Comparison of ENCODE assay signal across 12 mouse cellular contexts in the genomic region with DNA sequence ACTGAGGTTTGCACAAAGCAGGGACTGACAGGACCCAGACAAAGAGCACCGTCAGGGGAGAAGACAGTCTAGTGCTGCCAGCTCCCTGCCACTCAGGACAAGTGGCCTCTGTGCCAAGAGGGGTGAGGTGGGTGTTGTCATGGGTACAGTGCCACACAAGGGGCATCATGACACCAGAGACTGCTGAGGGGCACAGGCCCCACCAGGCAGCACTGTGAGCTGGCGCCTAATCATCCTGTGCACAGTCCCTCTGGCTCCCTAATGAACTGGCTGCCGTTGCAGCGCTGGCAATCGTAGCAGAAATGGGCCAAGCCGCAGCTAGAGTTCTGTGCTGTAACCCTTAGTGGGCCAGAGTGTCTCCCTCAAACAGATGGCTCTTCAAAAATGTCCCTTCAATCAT. TPM values are rescaled to one million over a fixed set of nuclear protein-coding genes. Genes with fewer than 3 reads are reported as not detected.
A peak's percentile ranks its signal among the peaks of the same experiment; 100 is the strongest.
DNase-seq lines count a peak whose midpoint lies in the region; ATAC-seq and TF ChIP-seq lines count a peak whose summit lies in the region.
"Had no signal": no experiment of that assay in that cellular context is flagged by ENCODE, and none has a peak within 500 bp of the region (broad histone marks: within the 10 kb centered on the region; RNA-seq: fewer than 3 reads in every experiment).

No protein-coding gene starts in this region.

- no peak for ATAC-seq in kidney, embryonic 15.5 days (replicated peaks; ENCODE audit: low FRiP score)
- ATAC-seq in lung, postnatal 0 days: no peak

- TF ChIP-seq POLR2A in cerebellum, adult 2 months (IDR thresholded peaks at IDR 0.05; ENCODE audit: borderline replicate concordance, insufficient read depth, low read length): peak; percentile 41; the same call in 1 of the 2 replicates
- no peak for TF ChIP-seq POLR2A in lung, adult 2 months (IDR thresholded peaks at IDR 0.05; ENCODE audit: borderline replicate concordance, extremely low read depth, low read depth, low read length)

- no peak overlapping the region for H3K4me2 ChIP-seq in kidney, embryonic 15.5 days
- no peak overlapping the region for H3K4me2 ChIP-seq in lung, postnatal 0 days (replicated peaks; ENCODE audit: low read depth, low read length)
- H3K4me2 ChIP-seq: heart, embryonic 15.5 days had no signal

- no peak for TF ChIP-seq CTCF in cerebellum, adult 2 months (IDR thresholded peaks at IDR 0.05; ENCODE audit: borderline replicate concordance, insufficient read depth, low read depth, low read length)
- TF ChIP-seq CTCF in lung, postnatal 0 days (IDR thresholded peaks at IDR 0.05): no peak
- no peak for TF ChIP-seq CTCF in lung, adult 2 months (IDR thresholded peaks at IDR 0.05; ENCODE audit: insufficient read depth, low read length)

- H3K4me3 ChIP-seq in kidney, embryonic 15.5 days (replicated peaks): no peak overlapping the region
- H3K4me3 ChIP-seq in cerebellum, adult 2 months (replicated peaks; ENCODE audit: insufficient read depth, low read depth, low read length): no peak overlapping the region
- H3K4me3 ChIP-seq in lung, postnatal 0 days (ENCODE audit: low read depth, low read length): no peak overlapping the region
- no peak overlapping the region for H3K4me3 ChIP-seq in lung, adult 2 months (replicated peaks; ENCODE audit: extremely low read depth, low read depth, low read length)
- H3K4me3 ChIP-seq: embryonic facial prominence, embryonic 10.5 days; heart, embryonic 15.5 days had no signal

- H3K27ac ChIP-seq in kidney, embryonic 15.5 days: peak overlapping the region; percentile 91
- peak overlapping the region; percentile 70 for H3K27ac ChIP-seq in cerebellum, adult 2 months (ENCODE audit: insufficient read depth, low read length)
- no peak overlapping the region for H3K27ac ChIP-seq in lung, postnatal 0 days (ENCODE audit: low read length)
- H3K27ac ChIP-seq: embryonic facial prominence, embryonic 10.5 days; heart, embryonic 15.5 days had no signal

- peaks cover 66% of the 10 kb centered on the region for H3K4me1 ChIP-seq in kidney, embryonic 15.5 days
- peaks cover 48% of the 10 kb centered on the region for H3K4me1 ChIP-seq in cerebellum, adult 2 months (ENCODE audit: control insufficient read depth, insufficient read depth, low read length)
- H3K4me1 ChIP-seq in lung, postnatal 0 days (ENCODE audit: insufficient read depth, low read depth, low read length): no peaks in the 10 kb centered on the region
- H3K4me1 ChIP-seq in lung, adult 2 months (ENCODE audit: control insufficient read depth, insufficient read depth, low read length): no peaks in the 10 kb centered on the region
- H3K4me1 ChIP-seq: heart, embryonic 15.5 days had no signal

- H3K9me3 ChIP-seq in kidney, embryonic 15.5 days (replicated peaks): no peaks in the 10 kb centered on the region
- H3K9me3 ChIP-seq in lung, postnatal 0 days (ENCODE audit: low read length): no peaks in the 10 kb centered on the region
- H3K9me3 ChIP-seq: embryonic facial prominence, embryonic 10.5 days; heart, embryonic 15.5 days had no signal

- H3K36me3 ChIP-seq in kidney, embryonic 15.5 days: peaks cover 61% of the 10 kb centered on the region
- H3K36me3 ChIP-seq in lung, postnatal 0 days (ENCODE audit: insufficient read depth, low read length): peaks cover 29% of the 10 kb centered on the region

- H3K27me3 ChIP-seq in kidney, embryonic 15.5 days: no peaks in the 10 kb centered on the region
- H3K27me3 ChIP-seq in cerebellum, adult 2 months (ENCODE audit: control insufficient read depth, insufficient read depth, low read length): no peaks in the 10 kb centered on the region
- no peaks in the 10 kb centered on the region for H3K27me3 ChIP-seq in lung, postnatal 0 days (replicated peaks; ENCODE audit: insufficient read depth, low read length)
- H3K27me3 ChIP-seq: CH12.LX; heart, embryonic 15.5 days had no signal

- no peak overlapping the region for H3K9ac ChIP-seq in kidney, embryonic 15.5 days
- no peak overlapping the region for H3K9ac ChIP-seq in lung, postnatal 0 days (replicated peaks; ENCODE audit: low read depth)
- H3K9ac ChIP-seq: heart, embryonic 15.5 days had no signal

- TF ChIP-seq EP300 in lung, postnatal 0 days (IDR thresholded peaks at IDR 0.05): no peak

- WGBS in kidney, embryonic 15.5 days: 53% methylated on average over 6 of the region's 6 CpGs
- 7% methylated on average over 6 of the region's 6 CpGs for WGBS in cerebellum, adult 2 months
- 69% methylated on average over 6 of the region's 6 CpGs for WGBS in lung, postnatal 0 days
- 82% methylated on average over 6 of the region's 6 CpGs for WGBS in lung, adult 2 months

- DNase-seq in kidney, postnatal 36 days: no peak
- DNase-seq in brain, adult 2 months (ENCODE audit: low read depth, low spot score): peak; percentile 85
- peak; percentile 83 to 84 for DNase-seq in cerebellum, adult 2 months
- DNase-seq in layer of hippocampus, adult 9-11 months: peak; percentile 47
- no peak for DNase-seq in yolk sac, embryonic 10.5 days (ENCODE audit: low spot score)
- DNase-seq in lung, postnatal 0 days (ENCODE audit: low spot score): no peak
- DNase-seq in lung, adult 2 months: no peak
- DNase-seq: kidney, adult 2 months had no signal

RNA-seq across cellular contexts. Expression of a gene that starts 54.4 kb away (rescaled TPM):
- 32.3 and 34.3 TPM in 2 replicates for polyA plus RNA-seq in kidney, embryonic 15.5 days (2015; fragmentation: Nextera tagmentation; extraction: Ambion mirVana)
- polyA plus RNA-seq in cerebellum, adult 2 months (2012; rRNA removed): 45.8 and 50.9 TPM in 2 replicates
- polyA plus RNA-seq in lung, postnatal 0 days (2015; fragmentation: Nextera tagmentation; extraction: Ambion mirVana): 19.7 and 22.4 TPM in 2 replicates
- polyA plus RNA-seq in lung, adult 2 months (2012; rRNA removed): 39.9 and 46.1 TPM in 2 replicates

Comparison
In these comparisons a context has a peak if more than half of its experiments do, and no peak if none do; other contexts are left out.
1. DNase-seq: peak in brain, adult 2 months (single experiment), cerebellum, adult 2 months (2 of 2) and layer of hippocampus, adult 9-11 months (single experiment); none in kidney, postnatal 36 days (0 of 2), yolk sac, embryonic 10.5 days (single experiment), lung, postnatal 0 days (single experiment) and lung, adult 2 months (single experiment).